Mouse (Mus musculus) intestine, embryonic 15.5 days (tissue): Measurements from ENCODE around the gene Ganab. TPM values are rescaled to one million over a fixed set of nuclear protein-coding genes. Genes with fewer than 3 reads are reported as not detected.
A peak's percentile ranks its signal among the peaks of the same experiment; 100 is the strongest.

Source experiments
- ATAC-seq: fragments of 200-750 bp; cut with Nextera tagmentation; 2 replicates; pipeline ENCODE4 v1.8.0; 2017; ENCODE audit warnings: moderate TSS enrichment, moderate library complexity
- H3K27ac ChIP-seq: fragments of 300-500 bp; sonication (generic); 2 replicates; pipeline ENCODE4 v1.5.1; 2015; ENCODE audit warnings: mild to moderate bottlenecking, inconsistent platforms
- H3K27me3 ChIP-seq: fragments of 300-500 bp; sonication (generic); replicated peaks from 2 replicates; pipeline ENCODE4 v1.6.1; 2015; ENCODE audit warnings: inconsistent platforms
- H3K36me3 ChIP-seq: fragments of 300-500 bp; sonication (generic); 2 replicates; pipeline ENCODE4 v1.6.1; 2015; ENCODE audit warnings: inconsistent platforms
- H3K4me1 ChIP-seq: fragments of 300-500 bp; sonication (generic); replicated peaks from 2 replicates; pipeline ENCODE4 v1.6.1; 2015; ENCODE audit warnings: inconsistent platforms
- H3K4me2 ChIP-seq: fragments of 300-500 bp; sonication (generic); replicated peaks from 2 replicates; pipeline ENCODE4 v1.6.1; 2015; ENCODE audit warnings: mild to moderate bottlenecking, inconsistent platforms
- H3K4me3 ChIP-seq: fragments of 300-500 bp; sonication (generic); replicated peaks from 2 replicates; pipeline ENCODE4 v1.5.1; 2015; ENCODE audit warnings: inconsistent platforms
- H3K9ac ChIP-seq: fragments of 300-500 bp; sonication (generic); 2 replicates; pipeline ENCODE4 v1.6.1; 2015; ENCODE audit warnings: inconsistent platforms
- H3K9me3 ChIP-seq: fragments of 300-500 bp; sonication (generic); 2 replicates; pipeline ENCODE4 v1.6.1; 2016; ENCODE audit warnings: inconsistent platforms
- WGBS: fragments of 180-500 bp; shearing (Covaris S2); methylation state at CpG from one replicate; pipeline ENCODE4 v1.1.7; 2015; 5-methylcytosine and 5-hydroxymethylcytosine counted together
- polyA plus RNA-seq: library from polyadenylated mRNA; unstranded; fragments of >200 nt; fragmentation: Nextera tagmentation; extraction: Ambion mirVana; gene quantifications from 2 replicates; pipeline ENCODE4 v1.2.1, GENCODE M21; 2015

The Ganab gene
- polyA plus RNA-seq, 1 experiment from 2014 or later: 92.6 TPM

GRCm38 (mm10) chr19:8941136-8941514, 43.3 kb downstream of the Ganab start:
- Histone ChIP-seq H3K36me3 (peaks cover 11% of the 10 kb centered on the region), H3K27ac (peak overlapping the region; percentile 81), H3K4me2 (peak overlapping the region; percentile 69), H3K27me3 (no peaks in the 10 kb centered on the region), H3K4me3 (peak overlapping the region; percentile 96), H3K9ac (peak overlapping the region; percentile 58), H3K9me3 (no peaks in the 10 kb centered on the region), H3K4me1 (peaks cover 29% of the 10 kb centered on the region)
- WGBS: 33% methylated on average over 10 of the region's 10 CpGs
- ATAC-seq: peak; percentile 21; the same call in 1 of the 2 replicates

- peak; percentile 95 for ATAC-seq
- peaks cover 15% of the 10 kb centered on the region for H3K36me3 ChIP-seq
- H3K9me3 ChIP-seq: no peaks in the 10 kb centered on the region
- peaks cover 29% of the 10 kb centered on the region for H3K4me1 ChIP-seq
- H3K27ac ChIP-seq: peak within 1 kb of the TSS; percentile 99
- H3K9ac ChIP-seq: peak within 1 kb of the TSS; percentile 99
- H3K4me3 ChIP-seq: peak within 1 kb of the TSS; percentile 96
- H3K27me3 ChIP-seq: no peaks in the 10 kb centered on the region
- peak within 1 kb of the TSS; percentile 69 for H3K4me2 ChIP-seq
- under 1% methylated on average over 64 of the region's 64 CpGs for WGBS
Observed at GRCm38 (mm10) chr19:8941515-8942217, 43.8 kb downstream of the Ganab start, which contains the start of gene Mta2. Gene Mta2, plus strand, starts transcription at chr19:8941875.

- H3K36me3 ChIP-seq: peaks cover 21% of the 10 kb centered on the region
- peak overlapping the region; percentile 99 for H3K9ac ChIP-seq
- peaks cover 29% of the 10 kb centered on the region for H3K4me1 ChIP-seq
- peak overlapping the region; percentile 69 for H3K4me2 ChIP-seq
- H3K27me3 ChIP-seq: no peaks in the 10 kb centered on the region
- 0% methylated on average over 46 of the region's 46 CpGs for WGBS
- H3K4me3 ChIP-seq: peak overlapping the region; percentile 96
- peak; percentile 71 for ATAC-seq
- peak overlapping the region; percentile 99 for H3K27ac ChIP-seq
- H3K9me3 ChIP-seq: no peaks in the 10 kb centered on the region
Observed at GRCm38 (mm10) chr19:8942276-8942964, 44.5 kb downstream of the Ganab start.

GRCm38 (mm10) chr19:8943047-8943446, 45.2 kb downstream of the Ganab start:
- H3K9ac ChIP-seq: peak overlapping the region; percentile 99
- no peak for ATAC-seq
- H3K27me3 ChIP-seq: no peaks in the 10 kb centered on the region
- H3K4me1 ChIP-seq: peaks cover 29% of the 10 kb centered on the region
- peak overlapping the region; percentile 96 for H3K4me3 ChIP-seq
- WGBS: 53% methylated on average over 2 of the region's 2 CpGs
- H3K9me3 ChIP-seq: no peaks in the 10 kb centered on the region
- H3K27ac ChIP-seq: no peak overlapping the region
- H3K4me2 ChIP-seq: peak overlapping the region; percentile 69
- peaks cover 25% of the 10 kb centered on the region for H3K36me3 ChIP-seq

GRCm38 (mm10) chr19:8944062-8944461, 46.2 kb downstream of the Ganab start:
- Histone ChIP-seq H3K27ac (peak overlapping the region; percentile 19; the same call in 1 of the 2 replicates), H3K9me3 (no peaks in the 10 kb centered on the region), H3K4me1 (peaks cover 29% of the 10 kb centered on the region), H3K4me2 (peak overlapping the region; percentile 69), H3K36me3 (peaks cover 35% of the 10 kb centered on the region), H3K27me3 (no peaks in the 10 kb centered on the region), H3K4me3 (peak overlapping the region; percentile 96), H3K9ac (0 out of 2 replicates have a peak overlapping the region, but pooled peaks have one; percentile 15)
- no peak for ATAC-seq
- 23% methylated on average over 5 of the region's 5 CpGs for WGBS

GRCm38 (mm10) chr19:8944750-8945149, 46.9 kb downstream of the Ganab start:
- H3K27me3 ChIP-seq: no peaks in the 10 kb centered on the region
- peak overlapping the region; percentile 24 for H3K4me3 ChIP-seq
- H3K4me1 ChIP-seq: peaks cover 29% of the 10 kb centered on the region
- peaks cover 38% of the 10 kb centered on the region for H3K36me3 ChIP-seq
- H3K9me3 ChIP-seq: no peaks in the 10 kb centered on the region
- peak overlapping the region; percentile 36; the same call in 1 of the 2 replicates for H3K27ac ChIP-seq
- peak overlapping the region; percentile 26 for H3K9ac ChIP-seq
- no peak for ATAC-seq
- WGBS: 21% methylated on average over 5 of the region's 5 CpGs
- peak overlapping the region; percentile 69 for H3K4me2 ChIP-seq

GRCm38 (mm10) chr19:8945251-8945650, 47.4 kb downstream of the Ganab start:
- peaks cover 41% of the 10 kb centered on the region for H3K36me3 ChIP-seq

GRCm38 (mm10) chr19:8946929-8947328, 49.1 kb downstream of the Ganab start:
- peaks cover 54% of the 10 kb centered on the region for H3K36me3 ChIP-seq
- H3K9me3 ChIP-seq: no peaks in the 10 kb centered on the region
- 92% methylated on average over 7 of the region's 7 CpGs for WGBS
- H3K4me1 ChIP-seq: peaks cover 18% of the 10 kb centered on the region
- ATAC-seq: no peak
- H3K4me2 ChIP-seq: no peak overlapping the region
- no peak overlapping the region for H3K27ac ChIP-seq
- H3K9ac ChIP-seq: no peak overlapping the region
- H3K4me3 ChIP-seq: no peak overlapping the region
- no peaks in the 10 kb centered on the region for H3K27me3 ChIP-seq

More at GRCm38 (mm10) chr19:8945251-8945650, 47.4 kb downstream of the Ganab start:
- no peaks in the 10 kb centered on the region for H3K9me3 ChIP-seq
- H3K9ac ChIP-seq: peak overlapping the region; percentile 26
- peak overlapping the region; percentile 36; the same call in 1 of the 2 replicates for H3K27ac ChIP-seq
- H3K4me3 ChIP-seq: peak overlapping the region; percentile 24
- WGBS: 76% methylated on average over 6 of the region's 6 CpGs
- H3K27me3 ChIP-seq: no peaks in the 10 kb centered on the region
- H3K4me1 ChIP-seq: peaks cover 29% of the 10 kb centered on the region
- H3K4me2 ChIP-seq: peak overlapping the region; percentile 69
- no peak for ATAC-seq

GRCm38 (mm10) chr19:8950190-8950589, 52.3 kb downstream of the Ganab start:
- no peaks in the 10 kb centered on the region for H3K27me3 ChIP-seq
- peaks cover 54% of the 10 kb centered on the region for H3K36me3 ChIP-seq
- H3K4me3 ChIP-seq: no peak overlapping the region
- H3K4me1 ChIP-seq: peaks cover 10% of the 10 kb centered on the region
- ATAC-seq: no peak
- no peaks in the 10 kb centered on the region for H3K9me3 ChIP-seq
- H3K4me2 ChIP-seq: no peak overlapping the region
- H3K9ac ChIP-seq: no peak overlapping the region
- H3K27ac ChIP-seq: no peak overlapping the region
- WGBS: 93% methylated on average over 5 of the region's 5 CpGs

GRCm38 (mm10) chr19:8952241-8952640, 54.4 kb downstream of the Ganab start:
- no peaks in the 10 kb centered on the region for H3K27me3 ChIP-seq
- 0 out of 2 replicates have a peak overlapping the region, but pooled peaks have one; percentile 64 for H3K4me2 ChIP-seq
- 0 out of 2 replicates have a peak overlapping the region, but pooled peaks have one; percentile 5 for H3K9ac ChIP-seq
- H3K9me3 ChIP-seq: no peaks in the 10 kb centered on the region
- ATAC-seq: no peak
- H3K27ac ChIP-seq: no peak overlapping the region
- no peak overlapping the region for H3K4me3 ChIP-seq
- 83% methylated on average over 9 of the region's 9 CpGs for WGBS
- peaks cover 36% of the 10 kb centered on the region for H3K36me3 ChIP-seq
- peaks cover 10% of the 10 kb centered on the region for H3K4me1 ChIP-seq

- H3K27ac ChIP-seq: peak within 1 kb of the TSS; percentile 81
- WGBS: 3% methylated on average over 46 of the region's 46 CpGs
Observed at GRCm38 (mm10) chr19:8953135-8954039, 55.5 kb downstream of the Ganab start, which contains the start of gene Tut1. Gene Tut1, plus strand, starts transcription at chr19:8953847.

More at GRCm38 (mm10) chr19:8953135-8954039, 55.5 kb downstream of the Ganab start, which contains the start of gene Tut1:
- Histone ChIP-seq H3K27me3 (no peaks in the 10 kb centered on the region), H3K9me3 (no peaks in the 10 kb centered on the region), H3K4me1 (peaks cover 10% of the 10 kb centered on the region), H3K36me3 (peaks cover 28% of the 10 kb centered on the region), H3K4me3 (peak within 1 kb of the TSS; percentile 70), H3K9ac (peak within 1 kb of the TSS; percentile 65), H3K4me2 (peak within 1 kb of the TSS; percentile 75)
- peak; percentile 97 for ATAC-seq
